Mouse (Mus musculus): ENCODE data around the gene Sh3rf1. TPM values are rescaled to one million over a fixed set of nuclear protein-coding genes. Genes with fewer than 3 reads are reported as not detected.

The Sh3rf1 gene
- polyA plus RNA-seq, 1 experiment from 2014 or later: 4.8 TPM

- Histone ChIP-seq H3K9me3 (ENCODE audit: control insufficient read depth, low read length) (no peaks in the 10 kb centered on the region), H3K4me1 (replicated peaks; ENCODE audit: control insufficient read depth, insufficient read depth) (peaks cover 2% of the 10 kb centered on the region), H3K27ac (replicated peaks) (no peak overlapping the region), H3K36me3 (ENCODE audit: control insufficient read depth, insufficient read depth, low read length) (no peaks in the 10 kb centered on the region), H3K4me2 (replicated peaks; ENCODE audit: low read depth) (no peak overlapping the region), H3K4me3 (ENCODE audit: low read depth, low read length) (no peak overlapping the region), H3K27me3 (ENCODE audit: control insufficient read depth, insufficient read depth, low read length) (no peaks in the 10 kb centered on the region), H3K9ac (ENCODE audit: low read length) (no peak overlapping the region)
- TF ChIP-seq EP300 (optimal IDR thresholded peaks at IDR 0.05): no peak
- TF ChIP-seq CTCF (IDR thresholded peaks at IDR 0.05; ENCODE audit: low read depth): no peak
- ATAC-seq (ENCODE audit: low FRiP score, low TSS enrichment): no peak
- no peak for DNase-seq (ENCODE audit: low spot score)
- 48% methylated on average over 11 of the region's 11 CpGs for WGBS
Measured at GRCm38 (mm10) chr8:61288006-61288566, 64.4 kb downstream of the Sh3rf1 start.

GRCm38 (mm10) chr8:61288676-61289075 lies 65.0 kb downstream of the Sh3rf1 start:
- Histone ChIP-seq H3K27ac (replicated peaks) (no peak overlapping the region), H3K9me3 (ENCODE audit: control insufficient read depth, low read length) (no peaks in the 10 kb centered on the region), H3K36me3 (ENCODE audit: control insufficient read depth, insufficient read depth, low read length) (no peaks in the 10 kb centered on the region), H3K27me3 (ENCODE audit: control insufficient read depth, insufficient read depth, low read length) (no peaks in the 10 kb centered on the region), H3K4me1 (replicated peaks; ENCODE audit: control insufficient read depth, insufficient read depth) (no peaks in the 10 kb centered on the region; the same call in 1 of the 2 replicates), H3K4me2 (replicated peaks; ENCODE audit: low read depth) (no peak overlapping the region), H3K4me3 (ENCODE audit: low read depth, low read length) (no peak overlapping the region), H3K9ac (ENCODE audit: low read length) (no peak overlapping the region)
- ATAC-seq (ENCODE audit: low FRiP score, low TSS enrichment) (no peak; the same call in 1 of the 2 replicates), DNase-seq (ENCODE audit: low spot score) (no peak)
- 26% methylated on average over 7 of the region's 7 CpGs for WGBS
- TF ChIP-seq CTCF (IDR thresholded peaks at IDR 0.05; ENCODE audit: low read depth): no peak

- Histone ChIP-seq H3K9me3 (ENCODE audit: control insufficient read depth, low read length) (no peaks in the 10 kb centered on the region), H3K4me1 (replicated peaks; ENCODE audit: control insufficient read depth, insufficient read depth) (no peaks in the 10 kb centered on the region), H3K27me3 (ENCODE audit: control insufficient read depth, insufficient read depth, low read length) (no peaks in the 10 kb centered on the region), H3K36me3 (ENCODE audit: control insufficient read depth, insufficient read depth, low read length) (no peaks in the 10 kb centered on the region), H3K4me2 (replicated peaks; ENCODE audit: low read depth) (no peak overlapping the region), H3K27ac (replicated peaks) (no peak overlapping the region), H3K9ac (ENCODE audit: low read length) (no peak overlapping the region), H3K4me3 (ENCODE audit: low read depth, low read length) (no peak overlapping the region)
- TF ChIP-seq EP300 (optimal IDR thresholded peaks at IDR 0.05) (no peak), CTCF (IDR thresholded peaks at IDR 0.05; ENCODE audit: low read depth) (no peak)
- 93% methylated on average over 4 of the region's 4 CpGs for WGBS
- DNase-seq (ENCODE audit: low spot score): no peak
- ATAC-seq (ENCODE audit: low FRiP score, low TSS enrichment): no peak
Measured at GRCm38 (mm10) chr8:61295040-61295439, 71.4 kb downstream of the Sh3rf1 start.

GRCm38 (mm10) chr8:61295441-61295840 lies 71.8 kb downstream of the Sh3rf1 start:
- H3K9ac ChIP-seq (ENCODE audit: low read length): no peak overlapping the region
- H3K4me3 ChIP-seq (ENCODE audit: low read depth, low read length): no peak overlapping the region
- H3K36me3 ChIP-seq (ENCODE audit: control insufficient read depth, insufficient read depth, low read length): no peaks in the 10 kb centered on the region
- DNase-seq (ENCODE audit: low spot score): no peak
- ATAC-seq (ENCODE audit: low FRiP score, low TSS enrichment): no peak
- no peak overlapping the region for H3K4me2 ChIP-seq (replicated peaks; ENCODE audit: low read depth)
- H3K4me1 ChIP-seq (replicated peaks; ENCODE audit: control insufficient read depth, insufficient read depth): no peaks in the 10 kb centered on the region
- H3K27me3 ChIP-seq (ENCODE audit: control insufficient read depth, insufficient read depth, low read length): no peaks in the 10 kb centered on the region
- H3K27ac ChIP-seq (replicated peaks): no peak overlapping the region
- no peaks in the 10 kb centered on the region for H3K9me3 ChIP-seq (ENCODE audit: control insufficient read depth, low read length)
- TF ChIP-seq EP300 (optimal IDR thresholded peaks at IDR 0.05) (no peak), CTCF (IDR thresholded peaks at IDR 0.05; ENCODE audit: low read depth) (no peak)
- WGBS: 80% methylated on average over 12 of the region's 12 CpGs

GRCm38 (mm10) chr8:61298828-61299227 lies 75.2 kb downstream of the Sh3rf1 start:
- Histone ChIP-seq H3K27ac (replicated peaks) (no peak overlapping the region), H3K9me3 (ENCODE audit: control insufficient read depth, low read length) (no peaks in the 10 kb centered on the region), H3K27me3 (ENCODE audit: control insufficient read depth, insufficient read depth, low read length) (no peaks in the 10 kb centered on the region), H3K36me3 (ENCODE audit: control insufficient read depth, insufficient read depth, low read length) (no peaks in the 10 kb centered on the region), H3K9ac (ENCODE audit: low read length) (no peak overlapping the region), H3K4me2 (replicated peaks; ENCODE audit: low read depth) (no peak overlapping the region), H3K4me3 (ENCODE audit: low read depth, low read length) (no peak overlapping the region), H3K4me1 (replicated peaks; ENCODE audit: control insufficient read depth, insufficient read depth) (no peaks in the 10 kb centered on the region)
- no peak for DNase-seq (ENCODE audit: low spot score)
- 52% methylated on average over 4 of the region's 4 CpGs for WGBS
- no peak for TF ChIP-seq EP300 (optimal IDR thresholded peaks at IDR 0.05)
- ATAC-seq (ENCODE audit: low FRiP score, low TSS enrichment): no peak

- DNase-seq (ENCODE audit: low spot score): no peak
- H3K36me3 ChIP-seq (ENCODE audit: control insufficient read depth, insufficient read depth, low read length): no peaks in the 10 kb centered on the region
- H3K27ac ChIP-seq (replicated peaks): no peak overlapping the region
- H3K4me1 ChIP-seq (replicated peaks; ENCODE audit: control insufficient read depth, insufficient read depth): no peaks in the 10 kb centered on the region
- H3K9ac ChIP-seq (ENCODE audit: low read length): no peak overlapping the region
- no peak overlapping the region for H3K4me3 ChIP-seq (ENCODE audit: low read depth, low read length)
- H3K27me3 ChIP-seq (ENCODE audit: control insufficient read depth, insufficient read depth, low read length): no peaks in the 10 kb centered on the region
- TF ChIP-seq CTCF (IDR thresholded peaks at IDR 0.05; ENCODE audit: low read depth) (no peak), EP300 (optimal IDR thresholded peaks at IDR 0.05) (no peak)
- no peak for ATAC-seq (ENCODE audit: low FRiP score, low TSS enrichment)
- no peak overlapping the region for H3K4me2 ChIP-seq (replicated peaks; ENCODE audit: low read depth)
- H3K9me3 ChIP-seq (ENCODE audit: control insufficient read depth, low read length): no peaks in the 10 kb centered on the region
- WGBS: 80% methylated on average over 18 of the region's 18 CpGs
Measured at GRCm38 (mm10) chr8:61301298-61302028, 77.8 kb downstream of the Sh3rf1 start.
